Mouse (Mus musculus) bone marrow macrophage, adult 2 months (primary cell): ENCODE results near the gene Fkbp10. TPM values are rescaled to one million over a fixed set of nuclear protein-coding genes. Genes with fewer than 3 reads are reported as not detected.

ENCODE experiments used
- H3K27ac ChIP-seq: 2 replicates; pipeline ENCODE4 v1.5.1; 2012; ENCODE audit warnings: low read depth, low read length; ENCODE audit not compliant: insufficient read depth
- H3K4me1 ChIP-seq: 2 replicates; pipeline ENCODE4 v1.6.1; 2012; ENCODE audit warnings: low read length; ENCODE audit not compliant: control insufficient read depth, insufficient read depth
- H3K4me3 ChIP-seq: 2 replicates; pipeline ENCODE4 v1.5.1; 2012; ENCODE audit warnings: mild to moderate bottlenecking, low read length, moderate library complexity; ENCODE audit not compliant: insufficient read depth
- CTCF ChIP-seq: IDR thresholded peaks from 2 replicates; pipeline ENCODE4 v1.5.1; 2012; ENCODE audit warnings: low read depth, mild to moderate bottlenecking, low read length, moderate library complexity
- POLR2A ChIP-seq: IDR thresholded peaks from 2 replicates; pipeline ENCODE4 v1.6.1; 2012; ENCODE audit warnings: mild to moderate bottlenecking, low read depth, low read length, borderline replicate concordance
- polyA plus RNA-seq: library from polyadenylated mRNA; stranded (reverse); fragments of >200 nt; gene quantifications from 2 replicates; pipeline ENCODE4 v1.2.4, GENCODE M21; 2012; ENCODE audit not compliant: missing spikeins, insufficient read depth, insufficient read length

Fkbp10 gene
- 1.3 and 1.6 TPM in 2 replicates for polyA plus RNA-seq

GRCm38 (mm10) chr11:100414914-100415822 is at the start of gene Fkbp10:
TSS of gene Fkbp10 (plus strand) at chr11:100415697.
- no peak within 1 kb of the TSS for H3K27ac ChIP-seq
- H3K4me3 ChIP-seq = peak within 1 kb of the TSS; percentile 56
- H3K4me1 ChIP-seq = no peaks in the 10 kb centered on the region
- TF ChIP-seq POLR2A (no peak), CTCF (no peak)

DNA sequence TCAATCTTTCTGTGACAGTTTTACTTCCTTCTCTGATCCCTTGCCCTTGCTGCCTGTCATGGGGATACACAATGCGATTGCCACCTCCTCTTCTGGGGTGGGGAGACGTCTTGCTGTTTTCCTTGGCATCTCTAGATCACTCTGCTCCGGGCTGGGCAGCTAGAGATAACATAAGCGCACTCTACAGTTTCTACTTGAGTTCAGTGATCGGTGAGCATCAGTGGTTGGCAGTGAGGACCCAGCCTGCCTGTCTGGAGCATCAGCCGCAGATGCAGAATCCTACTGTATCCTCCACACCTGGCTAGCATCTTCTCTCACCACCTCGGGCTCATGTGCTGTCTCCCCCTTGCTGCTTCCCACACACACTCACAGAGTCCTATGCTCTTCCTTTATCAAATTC is 46.4 kb upstream of the Fkbp10 start:
- peaks cover 13% of the 10 kb centered on the region for H3K4me1 ChIP-seq
- no peak overlapping the region for H3K4me3 ChIP-seq
- H3K27ac ChIP-seq = no peak overlapping the region
- TF ChIP-seq CTCF (no peak), POLR2A (no peak)

- Histone ChIP-seq H3K4me3 (no peak overlapping the region), H3K27ac (no peak overlapping the region), H3K4me1 (peaks cover 13% of the 10 kb centered on the region)
- no peak for TF ChIP-seq POLR2A
- TF ChIP-seq CTCF = no peak
Measured at GRCm38 (mm10) chr11:100369822-100370221, 45.7 kb upstream of the Fkbp10 start.

DNA sequence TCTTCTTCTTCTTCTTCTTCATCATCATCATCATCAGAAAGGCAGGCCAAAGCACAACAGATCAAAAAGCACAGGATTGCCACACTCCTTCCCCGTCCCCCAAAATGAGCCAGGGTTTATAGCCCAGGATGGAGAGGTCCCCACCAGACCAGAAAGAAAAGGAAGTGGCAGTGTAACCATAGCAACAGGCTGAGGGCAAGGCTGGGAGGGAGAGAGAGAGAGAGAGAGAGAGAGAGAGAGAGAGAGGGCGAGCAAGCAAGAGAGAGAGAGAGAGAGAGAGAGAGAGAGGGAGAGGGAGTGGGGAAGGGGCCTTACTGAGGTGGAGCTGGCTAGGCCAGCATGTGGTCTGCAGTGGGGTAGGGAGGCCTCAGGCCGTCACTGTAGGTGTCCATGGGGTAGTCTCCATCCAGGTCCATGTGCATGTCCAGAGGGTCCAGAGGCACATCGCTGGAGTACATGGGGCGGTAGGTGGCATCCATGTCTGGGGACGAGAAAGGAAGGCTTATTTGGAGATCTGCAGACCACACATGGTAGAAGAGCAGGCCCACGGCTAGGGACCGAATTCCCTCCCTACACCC is 43.4 kb upstream of the Fkbp10 start:
- H3K4me3 ChIP-seq = no peak overlapping the region
- TF ChIP-seq POLR2A = no peak
- TF ChIP-seq CTCF = no peak
- peaks cover 13% of the 10 kb centered on the region for H3K4me1 ChIP-seq
- no peak overlapping the region for H3K27ac ChIP-seq

DNA sequence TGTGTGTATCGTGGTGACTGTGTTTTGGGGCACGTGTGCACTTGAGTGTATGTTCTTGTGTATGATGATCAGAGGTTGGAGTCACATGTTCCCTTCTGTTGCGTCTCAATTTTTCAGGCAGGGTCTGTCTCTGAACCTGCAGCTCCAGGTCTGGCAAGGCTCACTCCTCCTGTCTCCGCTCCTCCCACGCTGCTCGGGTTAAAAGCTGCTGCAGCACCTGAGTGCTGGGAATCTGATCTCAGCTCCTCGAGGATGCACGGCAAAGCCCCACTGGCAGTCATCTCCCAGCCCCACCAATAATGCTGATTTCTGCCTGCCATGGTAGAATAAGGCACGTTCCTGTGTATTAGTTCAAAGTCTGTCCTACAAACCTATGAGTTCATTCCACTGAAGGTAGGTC is 40.4 kb upstream of the Fkbp10 start:
- Histone ChIP-seq H3K27ac (no peak overlapping the region), H3K4me1 (peaks cover 16% of the 10 kb centered on the region), H3K4me3 (no peak overlapping the region)
- TF ChIP-seq CTCF (no peak), POLR2A (no peak)

DNA sequence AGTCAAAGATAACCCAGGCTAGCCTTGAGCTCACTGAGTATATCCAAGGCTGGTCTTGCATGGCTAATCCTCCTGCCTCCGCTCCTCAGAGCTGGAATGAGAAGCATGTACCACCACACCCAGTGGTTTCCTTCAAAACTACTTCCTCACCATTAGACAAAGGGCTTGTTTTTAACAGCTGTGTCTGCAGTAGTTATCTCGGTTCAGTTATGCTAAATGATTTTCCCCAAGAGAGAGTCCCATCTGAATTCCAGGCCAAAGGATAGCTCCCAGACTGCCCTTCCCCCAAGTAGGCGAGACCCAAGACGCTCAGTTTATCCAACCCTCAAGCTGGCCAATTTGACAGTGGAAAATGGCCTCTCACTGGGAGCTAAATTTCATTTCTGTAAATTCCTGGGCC is 39.5 kb upstream of the Fkbp10 start:
- TF ChIP-seq CTCF (no peak), POLR2A (no peak)
- H3K4me3 ChIP-seq = no peak overlapping the region
- peaks cover 14% of the 10 kb centered on the region for H3K4me1 ChIP-seq
- no peak overlapping the region for H3K27ac ChIP-seq

GRCm38 (mm10) chr11:100376746-100377389 is 38.6 kb upstream of the Fkbp10 start:
- H3K4me1 ChIP-seq = peaks cover 14% of the 10 kb centered on the region
- no peak overlapping the region for H3K27ac ChIP-seq
- no peak overlapping the region for H3K4me3 ChIP-seq
- TF ChIP-seq CTCF = no peak
- TF ChIP-seq POLR2A = no peak

- Histone ChIP-seq H3K4me3 (no peak overlapping the region), H3K4me1 (peaks cover 14% of the 10 kb centered on the region), H3K27ac (no peak overlapping the region)
- no peak for TF ChIP-seq CTCF
- TF ChIP-seq POLR2A = no peak
Measured at GRCm38 (mm10) chr11:100377989-100378388, 37.5 kb upstream of the Fkbp10 start.

- TF ChIP-seq POLR2A = no peak
- TF ChIP-seq CTCF = no peak
- Histone ChIP-seq H3K4me1 (peaks cover 14% of the 10 kb centered on the region), H3K4me3 (no peak overlapping the region), H3K27ac (no peak overlapping the region; the same call in 1 of the 2 replicates)
Measured at GRCm38 (mm10) chr11:100378446-100378845, 37.1 kb upstream of the Fkbp10 start.

DNA sequence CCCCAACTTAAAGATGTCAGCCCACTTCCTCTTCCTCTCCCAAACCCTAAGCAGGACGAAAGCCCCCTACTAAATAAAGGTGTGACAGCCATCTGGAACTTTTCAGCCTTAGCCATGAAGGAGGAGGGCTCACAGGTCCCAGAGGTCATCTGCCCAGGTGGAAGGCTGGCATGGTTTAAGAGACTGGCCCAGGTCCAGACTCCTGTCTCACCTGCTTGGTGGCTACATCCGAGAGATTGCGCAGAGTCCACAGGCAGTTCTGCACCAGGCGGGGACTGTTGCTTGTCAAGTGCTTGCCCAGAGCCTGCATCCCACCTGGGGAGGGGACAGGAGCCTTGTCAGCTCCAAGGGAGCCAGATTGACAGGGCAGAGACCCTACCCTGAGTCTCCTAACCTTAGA is 36.2 kb upstream of the Fkbp10 start:
- H3K4me3 ChIP-seq = no peak overlapping the region
- H3K4me1 ChIP-seq = peaks cover 14% of the 10 kb centered on the region
- TF ChIP-seq POLR2A (no peak), CTCF (no peak)
- H3K27ac ChIP-seq = no peak overlapping the region
